Mouse (Mus musculus) effector memory CD4-positive, alpha-beta T cell, adult 7 months (primary cell): ENCODE results near the gene Pfkm. TPM values are rescaled to one million over a fixed set of nuclear protein-coding genes. Genes with fewer than 3 reads are reported as not detected.

Experiments used
- polyA plus RNA-seq: library from polyadenylated mRNA; unstranded; fragments of 100-300 nt; shearing (Covaris generic); gene quantifications from one replicate; pipeline ENCODE4 v1.2.1, GENCODE M21; 2017

Pfkm gene
- 5.5 TPM for polyA plus RNA-seq

DNA sequence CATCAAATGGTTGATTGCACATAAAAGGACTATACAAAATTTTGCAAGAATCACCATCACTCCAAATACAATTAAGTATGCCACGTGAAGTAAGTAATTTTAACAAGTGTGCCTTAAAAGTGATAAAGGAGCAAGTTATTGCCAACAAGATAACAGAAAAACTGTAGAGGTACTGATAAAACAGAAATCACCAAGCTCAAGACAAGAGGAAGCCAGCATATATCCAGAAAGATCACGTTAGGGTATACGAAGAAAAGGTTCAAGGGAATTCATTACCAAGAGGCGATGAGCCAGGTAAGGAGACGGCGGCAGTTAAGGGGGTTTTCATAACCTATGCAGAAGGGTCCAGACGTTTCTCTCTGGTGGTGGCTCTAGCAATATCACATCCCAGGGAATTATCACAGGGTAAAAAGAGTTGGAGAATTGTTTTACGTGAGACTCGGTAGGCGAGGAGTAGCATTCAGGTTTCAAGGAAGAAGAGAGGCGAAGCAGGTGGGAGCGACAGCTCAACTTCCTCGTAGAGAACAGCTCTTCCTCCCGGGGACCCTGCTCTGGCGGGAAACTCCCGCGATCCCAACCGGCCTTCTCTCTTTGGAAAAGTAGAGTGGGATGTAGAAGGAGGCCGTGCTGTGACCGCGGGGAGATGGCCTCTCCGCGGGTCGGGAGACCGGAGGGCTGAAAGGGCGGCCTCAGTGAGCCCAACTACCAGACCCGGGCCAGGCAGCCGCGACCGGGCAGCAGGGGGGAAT is at the start of gene Pfkm:
Pfkm (plus strand) TSS at position 218 of the 749 bp plus-strand sequence.

GRCm38 (mm10) chr15:98093121-98094011 is 977 bp downstream of the Pfkm start, which contains the start of gene Senp1:
Senp1 (minus strand) TSS chr15:98093744.

GRCm38 (mm10) chr15:98165525-98165924 is 73.1 kb downstream of the Pfkm start, which contains the start of gene Asb8:
Asb8 (minus strand) TSS chr15:98165625.

GRCm38 (mm10) chr15:98166963-98167644 is 74.7 kb downstream of the Pfkm start, which contains the start of gene Ccdc184:
Ccdc184 (plus strand) TSS chr15:98167158.

Other genes with a start within 250 kb of the Pfkm start
- gene Hdac7, start 248.1 kb upstream of the Pfkm start, polyA plus RNA-seq: 43.6 TPM
- 0.20 TPM for gene Vdr, start 182.0 kb upstream of the Pfkm start, polyA plus RNA-seq
- 11.9 TPM for gene Tmem106c, start 128.4 kb upstream of the Pfkm start, polyA plus RNA-seq
- gene Col2a1, start 87.9 kb upstream of the Pfkm start, polyA plus RNA-seq: 0.29 TPM
- gene Senp1, start 1.2 kb downstream of the Pfkm start, polyA plus RNA-seq: 37.6 TPM
- 14.8 TPM for gene Asb8, start 73.0 kb downstream of the Pfkm start, polyA plus RNA-seq
- not detected for gene Ccdc184, start 74.6 kb downstream of the Pfkm start, polyA plus RNA-seq
- gene Olfr288, start 103.0 kb downstream of the Pfkm start, polyA plus RNA-seq: not detected
- gene Gm44579, start 128.4 kb downstream of the Pfkm start, polyA plus RNA-seq: 0.33 TPM
- not detected for gene Olfr287, start 128.5 kb downstream of the Pfkm start, polyA plus RNA-seq
- 0.38 TPM for gene Olfr286, start 141.9 kb downstream of the Pfkm start, polyA plus RNA-seq
- gene H1fnt, start 164.7 kb downstream of the Pfkm start, polyA plus RNA-seq: not detected
- not detected for gene Zfp641, start 203.6 kb downstream of the Pfkm start, polyA plus RNA-seq
- gene Olfr285, start 224.8 kb downstream of the Pfkm start, polyA plus RNA-seq: 0.10 TPM
- gene Olfr284, start 248.4 kb downstream of the Pfkm start, polyA plus RNA-seq: not detected